Mouse (Mus musculus) thymus, adult 2 months (tissue): ENCODE data around the gene Ltbp3. TPM values are rescaled to one million over a fixed set of nuclear protein-coding genes. Genes with fewer than 3 reads are reported as not detected.
A peak's percentile ranks its signal among the peaks of the same experiment; 100 is the strongest.

Experiments used
- DNase-seq: peaks from one replicate; pipeline ENCODE4 v3.0.0; 2021
- H3K27ac ChIP-seq: fragments of 200-500 bp; 2 replicates; pipeline ENCODE4 v1.5.1; 2012; ENCODE audit warnings: low read length, control low read depth; ENCODE audit not compliant: control insufficient read depth, insufficient read depth
- H3K27me3 ChIP-seq: fragments of 200-500 bp; 2 replicates; pipeline ENCODE4 v1.6.1; 2012; ENCODE audit warnings: mild to moderate bottlenecking, low read length, moderate library complexity, mixed read lengths; ENCODE audit not compliant: control insufficient read depth, insufficient read depth
- H3K36me3 ChIP-seq: fragments of 200-500 bp; 2 replicates; pipeline ENCODE4 v1.6.1; 2012; ENCODE audit warnings: mild to moderate bottlenecking, low read length, moderate library complexity; ENCODE audit not compliant: control insufficient read depth, insufficient read depth
- H3K4me1 ChIP-seq: fragments of 200-500 bp; replicated peaks from 2 replicates; pipeline ENCODE4 v1.6.1; 2012; ENCODE audit warnings: low read length; ENCODE audit not compliant: control insufficient read depth, insufficient read depth
- H3K4me3 ChIP-seq: fragments of 200-500 bp; 2 replicates; pipeline ENCODE4 v1.5.1; 2012; ENCODE audit warnings: mild to moderate bottlenecking, low read length, control low read depth, moderate library complexity; ENCODE audit not compliant: control insufficient read depth, insufficient read depth
- CTCF ChIP-seq: fragments of 200-500 bp; IDR thresholded peaks from 2 replicates; pipeline ENCODE4 v1.5.1; 2012; ENCODE audit warnings: mild to moderate bottlenecking, control low read depth, low read length, moderate library complexity, borderline replicate concordance; ENCODE audit not compliant: control insufficient read depth, poor library complexity, insufficient read depth; ENCODE audit errors: extremely low read depth
- POLR2A ChIP-seq: fragments of 200-500 bp; IDR thresholded peaks from 2 replicates; pipeline ENCODE4 v1.6.1; 2012; ENCODE audit warnings: mild to moderate bottlenecking, low read length, control low read depth, moderate library complexity; ENCODE audit not compliant: control insufficient read depth, poor library complexity, insufficient read depth; ENCODE audit errors: extremely low read depth
- WGBS: fragments of 180-500 bp; shearing (Covaris S2); methylation state at CpG from one replicate; pipeline ENCODE4 v1.1.7; 2018; 5-methylcytosine and 5-hydroxymethylcytosine counted together
- polyA plus RNA-seq: library from polyadenylated mRNA; depleted of rRNA; stranded (reverse); fragments of >200 nt; gene quantifications from 2 replicates; pipeline ENCODE4 v1.2.3, GENCODE M21; 2012

The Ltbp3 gene
- polyA plus RNA-seq, 1 experiment, result 37.7 TPM

DNA sequence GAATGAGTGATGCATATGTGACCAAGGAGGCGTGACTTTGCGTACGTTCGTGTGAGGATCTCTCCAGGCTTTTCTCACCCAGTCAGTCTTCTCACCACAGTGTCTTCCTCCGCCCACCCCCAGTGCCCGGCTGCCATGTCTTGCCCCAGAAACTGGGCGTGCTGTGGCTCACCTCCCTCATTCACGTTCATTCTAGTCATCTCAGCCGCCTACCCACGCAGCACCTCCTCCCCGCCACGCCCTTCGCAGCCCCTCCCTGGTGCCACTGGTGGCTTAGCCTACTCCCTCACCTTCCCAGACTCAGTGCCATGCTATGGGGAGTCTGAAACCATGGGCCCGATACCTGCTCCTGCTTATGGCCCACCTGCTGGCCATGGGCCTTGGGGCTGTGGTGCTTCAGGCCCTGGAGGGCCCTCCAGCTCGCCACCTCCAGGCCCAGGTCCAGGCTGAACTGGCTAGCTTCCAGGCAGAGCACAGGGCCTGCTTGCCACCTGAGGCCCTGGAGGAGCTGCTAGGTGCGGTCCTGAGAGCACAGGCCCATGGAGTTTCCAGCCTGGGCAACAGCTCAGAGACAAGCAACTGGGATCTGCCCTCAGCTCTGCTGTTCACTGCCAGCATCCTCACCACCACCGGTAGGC lies 36.4 kb upstream of the Ltbp3 start, which contains the start of gene Kcnk7:
Kcnk7 (plus strand) TSS at position 205 of the 638 bp plus-strand sequence.
- 76% methylated on average over 17 of the region's 17 CpGs for WGBS
- H3K4me1 ChIP-seq, result peaks cover 22% of the 10 kb centered on the region
- peak; percentile 25 for DNase-seq

DNA sequence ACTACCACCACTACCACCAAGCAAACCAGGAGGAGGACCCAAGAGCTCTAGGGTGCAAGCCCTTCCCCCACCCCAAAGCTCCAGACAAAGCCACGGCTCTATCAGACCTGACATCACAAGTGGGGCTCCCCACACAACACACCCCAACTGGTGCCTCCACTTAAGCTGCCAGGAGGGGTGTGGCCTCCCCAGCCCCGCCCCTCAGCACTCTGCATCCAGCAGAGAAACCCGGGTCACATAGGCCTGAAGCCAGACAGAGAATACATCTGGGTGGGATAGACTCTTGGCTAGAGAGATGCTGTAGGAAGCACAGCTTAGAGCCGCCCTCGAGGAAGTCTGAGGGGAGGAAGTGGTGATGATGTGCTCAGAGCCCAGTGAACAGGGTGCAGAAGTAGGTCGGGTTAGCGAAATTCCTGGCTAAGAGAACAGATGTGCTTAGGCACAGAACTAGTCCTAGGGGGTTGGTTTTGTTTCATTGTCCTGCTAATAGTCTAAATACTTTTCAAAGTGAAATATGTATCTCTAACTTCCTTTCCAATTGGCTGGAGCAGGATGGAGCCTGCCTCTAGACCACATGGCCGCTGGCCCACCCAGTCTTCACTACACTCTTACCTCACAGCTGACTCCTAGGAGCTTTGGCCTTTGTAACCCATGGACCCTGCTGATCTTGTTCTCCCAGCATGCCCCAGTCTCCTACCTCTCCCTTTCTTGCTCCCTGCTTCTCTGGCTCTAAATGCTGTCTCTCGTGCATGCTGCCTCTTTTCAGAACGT lies 35.7 kb upstream of the Ltbp3 start:
- H3K36me3 ChIP-seq, result peaks cover 29% of the 10 kb centered on the region
- no peaks in the 10 kb centered on the region for H3K27me3 ChIP-seq
- TF ChIP-seq CTCF (0 out of 2 replicates have a peak, but pooled peaks have one; percentile 24), POLR2A (no peak)
- peaks cover 22% of the 10 kb centered on the region for H3K4me1 ChIP-seq
- no peak overlapping the region for H3K4me3 ChIP-seq
- 32% methylated on average over 10 of the region's 10 CpGs for WGBS
- peak; percentile 45 for DNase-seq
- peak overlapping the region; percentile 52 for H3K27ac ChIP-seq

More for the DNA sequence above, 36.4 kb upstream of the Ltbp3 start, which contains the start of gene Kcnk7:
- H3K27me3 ChIP-seq, result no peaks in the 10 kb centered on the region
- peak within 1 kb of the TSS; percentile 52 for H3K27ac ChIP-seq
- H3K36me3 ChIP-seq, result peaks cover 36% of the 10 kb centered on the region
- TF ChIP-seq CTCF (no peak), POLR2A (no peak)
- no peak within 1 kb of the TSS for H3K4me3 ChIP-seq

DNA sequence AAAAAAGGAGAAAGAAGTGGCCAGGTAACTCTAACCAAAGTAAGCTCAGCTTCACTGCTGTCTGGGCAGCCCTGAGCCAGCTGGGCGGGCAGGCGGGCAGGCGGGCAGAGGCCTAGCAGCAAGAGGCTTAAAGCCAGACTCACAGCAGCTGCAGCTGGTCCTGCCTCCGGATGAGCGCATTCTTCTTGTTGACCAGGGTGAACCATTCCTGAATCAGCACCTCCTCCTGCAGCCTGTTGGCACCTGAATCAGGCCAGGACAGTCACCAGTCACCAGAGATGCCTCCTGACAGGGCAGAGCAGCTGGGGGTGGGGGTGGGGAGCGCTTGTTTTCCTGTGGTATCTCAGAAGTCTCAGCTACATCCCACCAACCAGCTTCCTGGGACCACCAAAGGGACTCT lies 30.6 kb upstream of the Ltbp3 start:
- no peaks in the 10 kb centered on the region for H3K36me3 ChIP-seq
- 97% methylated on average over 6 of the region's 6 CpGs for WGBS

DNA sequence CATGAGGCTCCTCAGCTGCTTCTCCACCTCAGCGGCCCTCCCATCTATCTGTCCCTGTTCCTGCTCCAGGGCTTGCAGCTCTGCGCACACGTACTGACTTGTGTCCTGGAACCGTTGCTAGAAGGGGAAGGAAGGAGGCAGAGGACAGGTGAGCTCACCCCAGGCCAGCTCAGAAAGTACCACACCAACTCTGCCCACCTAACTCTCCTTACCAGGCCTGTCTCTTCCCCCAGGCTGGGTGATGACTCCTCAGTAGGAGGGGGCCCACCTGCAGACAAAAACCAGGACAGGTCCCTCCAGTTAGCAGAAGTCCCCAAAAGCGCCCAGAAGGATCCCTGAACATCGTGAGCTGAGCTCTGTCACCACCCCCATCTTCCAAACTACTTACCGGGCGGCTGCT lies 30.1 kb upstream of the Ltbp3 start:
- no peak for DNase-seq
- H3K4me1 ChIP-seq, result peaks cover 9% of the 10 kb centered on the region
- WGBS, result 98% methylated on average over 8 of the region's 8 CpGs
- H3K36me3 ChIP-seq, result no peaks in the 10 kb centered on the region
- no peaks in the 10 kb centered on the region for H3K27me3 ChIP-seq
- H3K4me3 ChIP-seq, result no peak overlapping the region
- no peak for TF ChIP-seq CTCF
- TF ChIP-seq POLR2A, result no peak
- H3K27ac ChIP-seq, result no peak overlapping the region

More for the DNA sequence above, 30.6 kb upstream of the Ltbp3 start:
- Histone ChIP-seq H3K27me3 (no peaks in the 10 kb centered on the region), H3K27ac (no peak overlapping the region), H3K4me3 (no peak overlapping the region), H3K4me1 (peaks cover 14% of the 10 kb centered on the region)
- no peak for DNase-seq
- no peak for TF ChIP-seq CTCF
- TF ChIP-seq POLR2A, result no peak

DNA sequence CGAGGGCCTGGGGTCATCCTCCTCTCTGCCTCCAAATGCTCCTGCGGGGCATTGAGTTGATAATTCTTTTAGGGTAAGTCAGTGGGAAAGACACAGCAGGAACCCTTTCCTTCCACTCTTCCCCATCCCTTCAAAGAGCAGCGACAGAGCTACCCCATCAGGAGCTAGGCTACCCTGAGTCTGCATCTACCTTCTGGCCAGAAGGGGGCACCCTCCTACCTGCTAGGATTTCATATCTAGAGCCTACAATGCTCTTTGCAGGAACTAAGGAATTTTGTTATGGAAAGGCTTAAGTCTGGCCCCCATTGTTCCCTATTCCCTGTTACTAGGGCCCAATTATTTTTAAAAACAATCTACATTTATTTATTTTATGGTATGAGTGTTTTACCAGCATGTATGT lies 29.5 kb upstream of the Ltbp3 start:
- H3K36me3 ChIP-seq, result no peaks in the 10 kb centered on the region
- peak; percentile 67 for DNase-seq
- H3K27ac ChIP-seq, result no peak overlapping the region

DNA sequence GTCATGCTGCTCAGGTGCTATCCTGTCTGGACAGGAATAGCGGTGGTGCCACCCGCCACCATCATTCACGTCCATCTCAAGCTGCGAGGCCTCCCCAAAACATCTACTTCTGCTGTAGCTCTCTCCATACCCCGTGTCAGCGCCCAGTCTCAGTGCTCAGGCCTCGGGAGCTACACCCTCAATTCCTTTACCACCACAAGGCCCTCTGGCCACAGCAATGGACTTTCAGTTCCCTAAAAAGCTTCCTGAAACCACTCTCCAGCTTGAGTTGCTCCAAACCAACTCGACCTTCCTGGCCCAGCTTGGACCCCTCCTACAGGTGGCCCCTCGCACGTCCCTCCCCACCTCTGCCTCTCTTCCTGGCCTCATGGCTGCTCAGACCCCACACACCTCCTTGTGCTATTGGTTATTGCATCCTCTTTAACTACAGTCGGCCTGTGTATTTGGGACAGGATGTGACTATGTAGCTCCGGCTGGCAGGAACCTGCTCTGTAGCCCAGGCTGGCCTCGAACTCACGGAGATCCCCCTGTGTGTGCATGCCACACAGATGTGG lies 28.7 kb upstream of the Ltbp3 start:
- no peak for DNase-seq
- no peak overlapping the region for H3K4me3 ChIP-seq
- WGBS, result 72% methylated on average over 14 of the region's 14 CpGs
- H3K36me3 ChIP-seq, result no peaks in the 10 kb centered on the region
- H3K27ac ChIP-seq, result no peak overlapping the region
- H3K27me3 ChIP-seq, result no peaks in the 10 kb centered on the region
- peaks cover 4% of the 10 kb centered on the region; the same call in 1 of the 2 replicates for H3K4me1 ChIP-seq
- TF ChIP-seq CTCF (no peak), POLR2A (no peak)

More for the DNA sequence above, 29.5 kb upstream of the Ltbp3 start:
- no peak for TF ChIP-seq CTCF
- no peak for TF ChIP-seq POLR2A
- Histone ChIP-seq H3K27me3 (no peaks in the 10 kb centered on the region), H3K4me1 (peaks cover 4% of the 10 kb centered on the region; the same call in 1 of the 2 replicates), H3K4me3 (no peak overlapping the region)
- WGBS, result 54% methylated on average over 3 of the region's 3 CpGs
